Mouse (Mus musculus): ENCODE measurements at regions not wholly inside any gene's neighbourhood (a gene's known extent, or its start where the extent isn't known, plus 50 kb on each side); places are given as distances from the start of the nearest gene placed in this dataset.

DNA sequence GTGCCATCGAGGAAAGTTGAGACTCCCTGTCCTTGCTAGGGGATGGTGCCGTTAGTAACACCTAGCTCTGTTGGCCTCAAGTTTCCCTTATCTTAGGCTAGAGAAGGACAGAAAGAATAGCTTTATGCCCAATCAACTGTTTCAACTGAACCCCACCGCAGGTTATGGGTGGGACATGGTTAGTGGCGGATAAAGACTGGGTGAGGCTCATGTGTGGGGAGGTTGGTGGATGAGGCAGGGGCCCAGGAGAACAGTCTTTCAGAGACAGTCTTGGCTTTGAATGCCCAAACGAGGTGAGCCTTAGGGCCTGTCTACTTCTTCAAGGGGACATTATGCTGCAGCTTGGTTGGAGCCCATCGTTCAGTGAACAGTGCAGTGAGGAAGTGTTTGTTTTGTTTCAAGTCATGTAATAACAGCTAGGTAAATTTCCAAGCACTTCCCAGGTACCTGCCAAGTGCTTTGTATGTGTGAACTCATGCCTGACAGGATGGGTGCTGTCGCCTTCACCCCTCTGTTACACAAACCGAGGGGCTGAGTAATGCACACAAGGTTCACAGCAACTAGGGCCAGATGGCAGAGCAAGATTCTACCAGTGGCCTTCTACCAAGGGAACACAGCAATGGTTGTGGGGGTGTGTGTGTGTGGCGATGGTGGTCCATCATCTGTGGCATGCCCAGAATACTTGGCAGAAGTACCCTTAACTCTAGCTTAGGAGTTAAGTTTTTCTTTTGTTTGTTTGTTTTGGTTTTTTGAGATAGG lies 1199.6 kb upstream of the A1bg start:
- H3K9me3 ChIP-seq (replicated peaks; ENCODE audit: insufficient read depth, low read length), result no peaks in the 10 kb centered on the region
- H3K9ac ChIP-seq (ENCODE audit: control insufficient read depth, low read depth, low read length, poor library complexity, severe bottlenecking), result peak overlapping the region; percentile 7; the same call in 1 of the 2 replicates
- no peak overlapping the region for H3K4me3 ChIP-seq (ENCODE audit: control insufficient read depth in 1 of 2, insufficient read depth in 1 of 2, low read depth in 2 of 2, low read length in 2 of 2)
- TF ChIP-seq MYB (IDR thresholded peaks at IDR 0.05; ENCODE audit: low read depth, low read length) (peak; percentile 90), GATA1 (IDR thresholded peaks at IDR 0.05; ENCODE audit: low read depth, low read length) (peak; percentile 59), BHLHE40 (IDR thresholded peaks at IDR 0.05; ENCODE audit: borderline replicate concordance, low read depth, low read length) (no peak), TBP (IDR thresholded peaks at IDR 0.05; ENCODE audit: low read depth, low read length) (no peak), ZC3H11A (IDR thresholded peaks at IDR 0.05; ENCODE audit: low read depth, low read length) (no peak), EP300 (IDR thresholded peaks at IDR 0.05; ENCODE audit: low read depth in 1 of 2, low read length in 2 of 2) (peak; percentile 65 to 93), ZMIZ1 (IDR thresholded peaks at IDR 0.05; ENCODE audit: low read depth, low read length) (no peak), HCFC1 (IDR thresholded peaks at IDR 0.05; ENCODE audit: low read depth, low read length) (no peak), TCF12 (IDR thresholded peaks at IDR 0.05; ENCODE audit: low read depth, low read length) (peak; percentile 45; the same call in 1 of the 2 replicates), MYC (IDR thresholded peaks at IDR 0.05; ENCODE audit: low read depth, low read length) (no peak), RCOR1 (IDR thresholded peaks at IDR 0.05; ENCODE audit: low read depth, low read length) (0 out of 2 replicates have a peak, but pooled peaks have one; percentile 30), MAZ (IDR thresholded peaks at IDR 0.05; ENCODE audit: low read depth, low read length) (no peak), CHD2 (IDR thresholded peaks at IDR 0.05; ENCODE audit: low read length) (no peak), ETS1 (IDR thresholded peaks at IDR 0.05; ENCODE audit: low read depth, low read length) (peak; percentile 50; the same call in 1 of the 2 replicates), MAFK (IDR thresholded peaks at IDR 0.05; ENCODE audit: borderline replicate concordance, low read depth, low read length) (0 out of 2 replicates have a peak, but pooled peaks have one; percentile 24), MAX (IDR thresholded peaks at IDR 0.05; ENCODE audit: low read length) (peak; percentile 53; the same call in 1 of the 2 replicates), SIN3A (IDR thresholded peaks at IDR 0.05; ENCODE audit: low read length) (peak; percentile 70), POLR2AphosphoS2 (IDR thresholded peaks at IDR 0.05; ENCODE audit: low read length) (no peak), MEF2A (IDR thresholded peaks at IDR 0.05; ENCODE audit: extremely low read depth, insufficient replicate concordance, low read depth, low read length, poor library complexity, severe bottlenecking) (no peak)
- no peaks in the 10 kb centered on the region for H3K27me3 ChIP-seq (ENCODE audit: control insufficient read depth in 1 of 2, insufficient read depth in 2 of 2, low read length in 2 of 2)
- peak overlapping the region; percentile 68 for H3K27ac ChIP-seq (ENCODE audit: control insufficient read depth, low read depth, low read length)
- peaks cover 10 to 35% of the 10 kb centered on the region in 2 experiments for H3K36me3 ChIP-seq (ENCODE audit: control insufficient read depth in 1 of 2, insufficient read depth in 2 of 2, low read length in 2 of 2)
- DNase-seq (ENCODE audit: low read depth, low spot score), result peak; percentile 73
- H3K4me1 ChIP-seq (ENCODE audit: control insufficient read depth in 1 of 2, insufficient read depth in 2 of 2, low read length in 2 of 2), result peaks cover 8 to 18% of the 10 kb centered on the region in 2 experiments
- peaks cover 70% of the 10 kb centered on the region for H3K79me2 ChIP-seq (ENCODE audit: control insufficient read depth, insufficient read depth, low read length, poor library complexity)

- TF ChIP-seq KAT2A (conservative IDR thresholded peaks at IDR 0.05; ENCODE audit: low read depth, low read length) (no peak), USF1 (IDR thresholded peaks at IDR 0.05; ENCODE audit: low read depth, low read length) (no peak)
- Histone ChIP-seq H3K9me3 (replicated peaks; ENCODE audit: insufficient read depth, low read length) (no peaks in the 10 kb centered on the region), H3K27me3 (ENCODE audit: control insufficient read depth in 1 of 2, insufficient read depth in 2 of 2, low read length in 2 of 2) (no peaks in the 10 kb centered on the region), H3K79me2 (ENCODE audit: control insufficient read depth, insufficient read depth, low read length, poor library complexity) (peaks cover 67% of the 10 kb centered on the region), H3K36me3 (ENCODE audit: control insufficient read depth in 1 of 2, insufficient read depth in 2 of 2, low read length in 2 of 2) (peaks cover 6 to 27% of the 10 kb centered on the region in 2 experiments), H3K4me3 (ENCODE audit: control insufficient read depth in 1 of 2, insufficient read depth in 1 of 2, low read depth in 2 of 2, low read length in 2 of 2) (no peak overlapping the region), H3K27ac (ENCODE audit: control insufficient read depth, low read depth, low read length) (peak overlapping the region; percentile 68), H3K9ac (ENCODE audit: control insufficient read depth, low read depth, low read length, poor library complexity, severe bottlenecking) (peak overlapping the region; percentile 23; the same call in 1 of the 2 replicates), H3K4me1 (ENCODE audit: control insufficient read depth in 1 of 2, insufficient read depth in 2 of 2, low read length in 2 of 2) (peaks cover 9 to 12% of the 10 kb centered on the region in 2 experiments)
- DNase-seq (ENCODE audit: low read depth, low spot score), result no peak
Observed at GRCm38 (mm10) chr15:62121696-62122095, 1198.9 kb upstream of the A1bg start.
